Mouse (Mus musculus): Measurements from ENCODE around the gene B9d2.
"Not testable (repeated sequence)": the region's sequence is repeated elsewhere in the genome, so short reads cannot be mapped to it uniquely, and the experiment has no call there.

B9d2 gene

GRCm38 (mm10) chr7:25704716-25705364 lies 24.3 kb downstream of the B9d2 start:
- DNase-seq (ENCODE audit: low spot score in 2 of 2): no peak

- no peak for DNase-seq (ENCODE audit: low spot score in 2 of 2)
These were observed 25.2 kb downstream of the B9d2 start for GRCm38 (mm10) chr7:25705801-25706251.

- no peak for DNase-seq (ENCODE audit: low spot score in 2 of 2)
These were observed 26.1 kb downstream of the B9d2 start for GRCm38 (mm10) chr7:25706578-25707170.

- DNase-seq (ENCODE audit: low spot score in 2 of 2): no peak
These were observed 27.2 kb downstream of the B9d2 start for GRCm38 (mm10) chr7:25707581-25708292.

- no peak for DNase-seq (ENCODE audit: low spot score in 2 of 2)
These were observed 29.4 kb downstream of the B9d2 start for GRCm38 (mm10) chr7:25709961-25710360.

- no peak for DNase-seq (ENCODE audit: low spot score in 2 of 2)
These were observed 30.0 kb downstream of the B9d2 start for GRCm38 (mm10) chr7:25710519-25711130.

GRCm38 (mm10) chr7:25711165-25711564 lies 30.6 kb downstream of the B9d2 start:
- DNase-seq (ENCODE audit: low spot score in 2 of 2): no peak

- no peak for DNase-seq (ENCODE audit: low spot score in 2 of 2)
These were observed 31.2 kb downstream of the B9d2 start for GRCm38 (mm10) chr7:25711731-25712197.

GRCm38 (mm10) chr7:25712801-25713200 lies 32.2 kb downstream of the B9d2 start:
- no peak for DNase-seq (ENCODE audit: low spot score in 2 of 2)

GRCm38 (mm10) chr7:25714581-25714980 lies 34.0 kb downstream of the B9d2 start:
- DNase-seq (ENCODE audit: low spot score in 2 of 2): no peak

GRCm38 (mm10) chr7:25715731-25716271 lies 35.2 kb downstream of the B9d2 start:
- no peak for DNase-seq (ENCODE audit: low spot score in 2 of 2)

GRCm38 (mm10) chr7:25717478-25717877 lies 36.9 kb downstream of the B9d2 start:
- DNase-seq (ENCODE audit: low spot score in 2 of 2): no peak

- peak; percentile 86 to 88 for DNase-seq (ENCODE audit: low spot score in 2 of 2)
These were observed 38.3 kb downstream of the B9d2 start, which contains the start of gene Ccdc97 for GRCm38 (mm10) chr7:25718788-25719417. Gene Ccdc97 (minus strand): TSS chr7:25719088.

GRCm38 (mm10) chr7:25719761-25720610 lies 39.4 kb downstream of the B9d2 start:
- DNase-seq (ENCODE audit: low spot score in 2 of 2): peak; percentile 38 to 68

GRCm38 (mm10) chr7:25720760-25721159 lies 40.2 kb downstream of the B9d2 start:
- DNase-seq (ENCODE audit: low spot score in 2 of 2): no peak

- DNase-seq (ENCODE audit: low spot score in 2 of 2): not testable (repeated sequence)
These were observed 41.2 kb downstream of the B9d2 start for GRCm38 (mm10) chr7:25721776-25722175.

GRCm38 (mm10) chr7:25725886-25726285 lies 45.3 kb downstream of the B9d2 start:
- DNase-seq (ENCODE audit: low spot score in 2 of 2): no peak

GRCm38 (mm10) chr7:25727800-25728199 lies 47.2 kb downstream of the B9d2 start:
- no peak for DNase-seq (ENCODE audit: low spot score in 2 of 2)

GRCm38 (mm10) chr7:25729396-25729795 lies 48.8 kb downstream of the B9d2 start:
- DNase-seq (ENCODE audit: low spot score in 2 of 2): no peak

GRCm38 (mm10) chr7:25729862-25730261 lies 49.3 kb downstream of the B9d2 start:
- no peak for DNase-seq (ENCODE audit: low spot score in 2 of 2)
